Mouse (Mus musculus): ENCODE measurements around the gene Col23a1. TPM values are rescaled to one million over a fixed set of nuclear protein-coding genes. Genes with fewer than 3 reads are reported as not detected.

The Col23a1 gene
- polyA plus RNA-seq, 1 experiment from 2014 or later = 12.3 TPM

- Histone ChIP-seq H3K9me3 (ENCODE audit: control insufficient read depth, low read length) (no peaks in the 10 kb centered on the region), H3K4me3 (ENCODE audit: low read length) (no peak overlapping the region), H3K4me1 (ENCODE audit: control insufficient read depth, insufficient read depth, low read length) (no peaks in the 10 kb centered on the region), H3K27ac (ENCODE audit: low read depth, low read length) (no peak overlapping the region), H3K27me3 (ENCODE audit: control insufficient read depth, insufficient read depth, low read length) (no peaks in the 10 kb centered on the region), H3K36me3 (ENCODE audit: control insufficient read depth, insufficient read depth, low read length) (no peaks in the 10 kb centered on the region), H3K4me2 (replicated peaks; ENCODE audit: low read depth, low read length) (no peak overlapping the region), H3K9ac (ENCODE audit: low read depth, low read length) (no peak overlapping the region)
- 89% methylated on average over 3 of the region's 3 CpGs for WGBS
- ATAC-seq (ENCODE audit: low FRiP score, low TSS enrichment) = no peak
These were observed 136.4 kb downstream of the Col23a1 start for GRCm38 (mm10) chr11:51426155-51426554.

- H3K4me2 ChIP-seq (replicated peaks; ENCODE audit: low read depth, low read length) = no peak overlapping the region
- H3K4me1 ChIP-seq (ENCODE audit: control insufficient read depth, insufficient read depth, low read length) = 0 out of 2 replicates have a peak, but pooled peaks cover 3% of the 10 kb centered on the region
- ATAC-seq (ENCODE audit: low FRiP score, low TSS enrichment) = no peak
- H3K36me3 ChIP-seq (ENCODE audit: control insufficient read depth, insufficient read depth, low read length) = no peaks in the 10 kb centered on the region
- H3K9ac ChIP-seq (ENCODE audit: low read depth, low read length) = no peak overlapping the region
- H3K4me3 ChIP-seq (ENCODE audit: low read length) = no peak overlapping the region
- H3K27me3 ChIP-seq (ENCODE audit: control insufficient read depth, insufficient read depth, low read length) = no peaks in the 10 kb centered on the region
- H3K27ac ChIP-seq (ENCODE audit: low read depth, low read length) = no peak overlapping the region
- WGBS = 47% methylated on average over 16 of the region's 16 CpGs
- no peaks in the 10 kb centered on the region for H3K9me3 ChIP-seq (ENCODE audit: control insufficient read depth, low read length)
These were observed 139.9 kb downstream of the Col23a1 start for GRCm38 (mm10) chr11:51429428-51430179.

- Histone ChIP-seq H3K9ac (ENCODE audit: low read depth, low read length) (no peak overlapping the region), H3K4me3 (ENCODE audit: low read length) (no peak overlapping the region), H3K27me3 (ENCODE audit: control insufficient read depth, insufficient read depth, low read length) (no peaks in the 10 kb centered on the region), H3K4me2 (replicated peaks; ENCODE audit: low read depth, low read length) (no peak overlapping the region), H3K27ac (ENCODE audit: low read depth, low read length) (no peak overlapping the region), H3K4me1 (ENCODE audit: control insufficient read depth, insufficient read depth, low read length) (0 out of 2 replicates have a peak, but pooled peaks cover 3% of the 10 kb centered on the region), H3K9me3 (ENCODE audit: control insufficient read depth, low read length) (no peaks in the 10 kb centered on the region), H3K36me3 (ENCODE audit: control insufficient read depth, insufficient read depth, low read length) (no peaks in the 10 kb centered on the region)
- 70% methylated on average over 8 of the region's 8 CpGs for WGBS
- ATAC-seq (ENCODE audit: low FRiP score, low TSS enrichment) = no peak
These were observed 140.5 kb downstream of the Col23a1 start for GRCm38 (mm10) chr11:51430180-51430578.

GRCm38 (mm10) chr11:51431287-51431686 is 141.6 kb downstream of the Col23a1 start:
- no peak for ATAC-seq (ENCODE audit: low FRiP score, low TSS enrichment)
- Histone ChIP-seq H3K27me3 (ENCODE audit: control insufficient read depth, insufficient read depth, low read length) (no peaks in the 10 kb centered on the region), H3K9ac (ENCODE audit: low read depth, low read length) (no peak overlapping the region), H3K27ac (ENCODE audit: low read depth, low read length) (no peak overlapping the region), H3K4me3 (ENCODE audit: low read length) (no peak overlapping the region), H3K36me3 (ENCODE audit: control insufficient read depth, insufficient read depth, low read length) (no peaks in the 10 kb centered on the region), H3K9me3 (ENCODE audit: control insufficient read depth, low read length) (peaks cover 1% of the 10 kb centered on the region; the same call in 1 of the 2 replicates), H3K4me2 (replicated peaks; ENCODE audit: low read depth, low read length) (no peak overlapping the region), H3K4me1 (ENCODE audit: control insufficient read depth, insufficient read depth, low read length) (0 out of 2 replicates have a peak, but pooled peaks cover 3% of the 10 kb centered on the region)
- 92% methylated on average over 3 of the region's 3 CpGs for WGBS

- H3K9ac ChIP-seq (ENCODE audit: low read depth, low read length) = no peak overlapping the region
- no peak for ATAC-seq (ENCODE audit: low FRiP score, low TSS enrichment)
- H3K27me3 ChIP-seq (ENCODE audit: control insufficient read depth, insufficient read depth, low read length) = no peaks in the 10 kb centered on the region
- H3K36me3 ChIP-seq (ENCODE audit: control insufficient read depth, insufficient read depth, low read length) = no peaks in the 10 kb centered on the region
- H3K27ac ChIP-seq (ENCODE audit: low read depth, low read length) = no peak overlapping the region
- peaks cover 8% of the 10 kb centered on the region for H3K9me3 ChIP-seq (ENCODE audit: control insufficient read depth, low read length)
- H3K4me2 ChIP-seq (replicated peaks; ENCODE audit: low read depth, low read length) = no peak overlapping the region
- 57% methylated on average over 8 of the region's 8 CpGs for WGBS
- no peak overlapping the region for H3K4me3 ChIP-seq (ENCODE audit: low read length)
- 0 out of 2 replicates have a peak, but pooled peaks cover 3% of the 10 kb centered on the region for H3K4me1 ChIP-seq (ENCODE audit: control insufficient read depth, insufficient read depth, low read length)
These were observed 142.2 kb downstream of the Col23a1 start for GRCm38 (mm10) chr11:51431968-51432367.

GRCm38 (mm10) chr11:51442006-51442405 is 152.3 kb downstream of the Col23a1 start:
- Histone ChIP-seq H3K27ac (ENCODE audit: low read depth, low read length) (no peak overlapping the region), H3K4me3 (ENCODE audit: low read length) (no peak overlapping the region), H3K36me3 (ENCODE audit: control insufficient read depth, insufficient read depth, low read length) (no peaks in the 10 kb centered on the region), H3K27me3 (ENCODE audit: control insufficient read depth, insufficient read depth, low read length) (no peaks in the 10 kb centered on the region), H3K9ac (ENCODE audit: low read depth, low read length) (no peak overlapping the region), H3K4me2 (replicated peaks; ENCODE audit: low read depth, low read length) (no peak overlapping the region), H3K4me1 (ENCODE audit: control insufficient read depth, insufficient read depth, low read length) (no peaks in the 10 kb centered on the region), H3K9me3 (ENCODE audit: control insufficient read depth, low read length) (peaks cover 5% of the 10 kb centered on the region; the same call in 1 of the 2 replicates)
- 96% methylated on average over 7 of the region's 7 CpGs for WGBS
- ATAC-seq (ENCODE audit: low FRiP score, low TSS enrichment) = no peak

GRCm38 (mm10) chr11:51442599-51442998 is 152.9 kb downstream of the Col23a1 start:
- WGBS = 77% methylated on average over 8 of the region's 8 CpGs
- Histone ChIP-seq H3K27me3 (ENCODE audit: control insufficient read depth, insufficient read depth, low read length) (no peaks in the 10 kb centered on the region), H3K4me2 (replicated peaks; ENCODE audit: low read depth, low read length) (no peak overlapping the region), H3K27ac (ENCODE audit: low read depth, low read length) (no peak overlapping the region), H3K4me3 (ENCODE audit: low read length) (no peak overlapping the region), H3K9me3 (ENCODE audit: control insufficient read depth, low read length) (no peaks in the 10 kb centered on the region), H3K36me3 (ENCODE audit: control insufficient read depth, insufficient read depth, low read length) (no peaks in the 10 kb centered on the region), H3K9ac (ENCODE audit: low read depth, low read length) (no peak overlapping the region), H3K4me1 (ENCODE audit: control insufficient read depth, insufficient read depth, low read length) (no peaks in the 10 kb centered on the region)
- no peak for ATAC-seq (ENCODE audit: low FRiP score, low TSS enrichment)

GRCm38 (mm10) chr11:51443818-51444217 is 154.1 kb downstream of the Col23a1 start:
- WGBS = 38% methylated on average over 2 of the region's 2 CpGs
- Histone ChIP-seq H3K4me3 (ENCODE audit: low read length) (no peak overlapping the region), H3K9me3 (ENCODE audit: control insufficient read depth, low read length) (no peaks in the 10 kb centered on the region), H3K9ac (ENCODE audit: low read depth, low read length) (no peak overlapping the region), H3K36me3 (ENCODE audit: control insufficient read depth, insufficient read depth, low read length) (no peaks in the 10 kb centered on the region), H3K27me3 (ENCODE audit: control insufficient read depth, insufficient read depth, low read length) (no peaks in the 10 kb centered on the region), H3K27ac (ENCODE audit: low read depth, low read length) (no peak overlapping the region), H3K4me2 (replicated peaks; ENCODE audit: low read depth, low read length) (no peak overlapping the region), H3K4me1 (ENCODE audit: control insufficient read depth, insufficient read depth, low read length) (no peaks in the 10 kb centered on the region)
- no peak for ATAC-seq (ENCODE audit: low FRiP score, low TSS enrichment)

- WGBS = 86% methylated on average over 7 of the region's 7 CpGs
These were observed 154.9 kb downstream of the Col23a1 start for GRCm38 (mm10) chr11:51444649-51445048.

More at GRCm38 (mm10) chr11:51444649-51445048, 154.9 kb downstream of the Col23a1 start:
- H3K9me3 ChIP-seq (ENCODE audit: control insufficient read depth, low read length) = no peaks in the 10 kb centered on the region
- H3K27me3 ChIP-seq (ENCODE audit: control insufficient read depth, insufficient read depth, low read length) = no peaks in the 10 kb centered on the region
- no peak overlapping the region for H3K27ac ChIP-seq (ENCODE audit: low read depth, low read length)
- no peak overlapping the region for H3K9ac ChIP-seq (ENCODE audit: low read depth, low read length)
- no peak overlapping the region for H3K4me2 ChIP-seq (replicated peaks; ENCODE audit: low read depth, low read length)
- no peak overlapping the region for H3K4me3 ChIP-seq (ENCODE audit: low read length)
- ATAC-seq (ENCODE audit: low FRiP score, low TSS enrichment) = no peak
- no peaks in the 10 kb centered on the region for H3K4me1 ChIP-seq (ENCODE audit: control insufficient read depth, insufficient read depth, low read length)
- H3K36me3 ChIP-seq (ENCODE audit: control insufficient read depth, insufficient read depth, low read length) = no peaks in the 10 kb centered on the region

Data from kidney, embryonic 14.5 days (tissue).